Mouse (Mus musculus) stomach, postnatal 0 days (tissue): ENCODE results near the gene Cfap97d1. TPM values are rescaled to one million over a fixed set of nuclear protein-coding genes. Genes with fewer than 3 reads are reported as not detected.

Experiments
- ATAC-seq: fragments of 200-750 bp; cut with Nextera tagmentation; 2 replicates; pipeline ENCODE4 v1.8.0; 2017; ENCODE audit not compliant: low FRiP score, low TSS enrichment
- DNase-seq: peaks from one replicate; pipeline ENCODE4 v3.0.0-alpha.2; 2016; ENCODE audit warnings: low spot score
- H3K27ac ChIP-seq: fragments of 300-500 bp; sonication (generic); replicated peaks from 2 replicates; pipeline ENCODE4 v1.5.1; 2014; ENCODE audit warnings: mild to moderate bottlenecking, control low read depth
- H3K27me3 ChIP-seq: fragments of 300-500 bp; sonication (generic); 2 replicates; pipeline ENCODE4 v1.6.1; 2014; ENCODE audit warnings: low read length; ENCODE audit not compliant: control insufficient read depth, insufficient read depth
- H3K36me3 ChIP-seq: fragments of 300-500 bp; sonication (generic); 2 replicates; pipeline ENCODE4 v1.6.1; 2014; ENCODE audit warnings: low read length, mixed read lengths; ENCODE audit not compliant: control insufficient read depth, insufficient read depth
- H3K4me1 ChIP-seq: fragments of 300-500 bp; sonication (generic); replicated peaks from 2 replicates; pipeline ENCODE4 v1.6.1; 2014; ENCODE audit warnings: antibody characterized with exemption; ENCODE audit not compliant: control insufficient read depth, insufficient read depth
- H3K4me2 ChIP-seq: fragments of 300-500 bp; sonication (generic); replicated peaks from 2 replicates; pipeline ENCODE4 v1.6.1; 2014; ENCODE audit warnings: low read depth, mild to moderate bottlenecking, control low read depth, moderate library complexity
- H3K4me3 ChIP-seq: fragments of 300-500 bp; sonication (generic); 2 replicates; pipeline ENCODE4 v1.5.1; 2014; ENCODE audit warnings: low read depth, low read length, control low read depth
- H3K9ac ChIP-seq: fragments of 300-500 bp; sonication (generic); 2 replicates; pipeline ENCODE4 v1.6.1; 2014; ENCODE audit warnings: mild to moderate bottlenecking, low read length, control low read depth, mixed read lengths
- H3K9me3 ChIP-seq: fragments of 300-500 bp; sonication (generic); 2 replicates; pipeline ENCODE4 v1.6.1; 2016; ENCODE audit warnings: low read length; ENCODE audit not compliant: control insufficient read depth
- CTCF ChIP-seq: IDR thresholded peaks from 2 replicates; pipeline ENCODE4 v1.5.1; 2016; ENCODE audit warnings: antibody characterized with exemption, low read depth, mild to moderate bottlenecking, moderate library complexity
- EP300 ChIP-seq: optimal IDR thresholded peaks from 2 replicates; pipeline ENCODE3; 2016; ENCODE audit warnings: antibody characterized with exemption
- WGBS: fragments of 180-500 bp; shearing (Covaris S2); extraction: QIAGEN DNeasy Blood & Tissue Kit; methylation state at CpG from one replicate; pipeline ENCODE4 v1.1.7; 2014; 5-methylcytosine and 5-hydroxymethylcytosine counted together
- polyA plus RNA-seq: library from polyadenylated mRNA; unstranded; fragments of >200 nt; fragmentation: Nextera tagmentation; extraction: Ambion mirVana; gene quantifications from 2 replicates; pipeline ENCODE4 v1.2.1, GENCODE M21; 2015

Cfap97d1 gene
- polyA plus RNA-seq, 1 experiment from 2014 or later = not detected

DNA sequence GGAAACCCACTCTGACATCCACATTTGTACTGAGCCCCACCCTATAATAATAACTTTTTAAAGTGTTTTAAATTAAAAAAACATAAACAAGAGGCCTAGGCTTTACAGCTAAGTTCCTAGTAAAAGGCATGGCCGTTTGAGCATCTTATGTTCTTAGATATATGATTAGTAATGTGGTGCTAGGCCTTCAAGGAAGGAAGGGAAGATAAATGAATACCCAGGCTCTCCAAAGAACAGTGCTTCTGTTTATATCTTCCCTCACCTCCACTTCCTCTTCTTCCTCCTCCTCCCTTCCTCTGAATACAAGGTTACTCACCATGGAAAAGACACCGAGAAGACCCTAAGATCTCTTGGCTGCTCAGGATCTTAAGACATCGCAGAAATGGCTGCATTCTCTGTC lies 7.7 kb downstream of the Cfap97d1 start:
- WGBS = 74% methylated on average over 3 of the region's 3 CpGs
- no peak for TF ChIP-seq CTCF
- TF ChIP-seq EP300 = no peak
- Histone ChIP-seq H3K4me3 (no peak overlapping the region), H3K36me3 (no peaks in the 10 kb centered on the region), H3K27ac (no peak overlapping the region), H3K4me1 (no peaks in the 10 kb centered on the region), H3K9ac (no peak overlapping the region), H3K9me3 (no peaks in the 10 kb centered on the region), H3K4me2 (no peak overlapping the region), H3K27me3 (no peaks in the 10 kb centered on the region)
- no peak for ATAC-seq
- DNase-seq = no peak

DNA sequence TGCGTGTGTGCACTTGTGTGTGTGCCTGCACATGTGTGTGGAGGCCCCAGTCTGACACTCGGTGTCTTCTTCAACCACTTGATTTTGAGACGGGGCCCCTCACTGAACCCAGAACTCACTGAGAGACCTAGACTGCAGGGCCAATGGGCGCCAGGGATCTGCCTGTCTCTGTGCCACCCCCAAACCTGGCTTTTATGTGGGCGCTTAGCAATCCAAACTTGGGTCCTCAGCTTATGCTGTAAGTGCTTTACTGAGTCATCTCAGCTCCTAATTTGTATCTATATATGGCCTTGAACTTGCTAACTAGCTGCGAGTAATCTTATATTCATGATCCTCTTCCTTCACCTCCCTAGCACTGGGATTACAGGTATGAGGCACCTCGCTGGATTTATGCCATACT lies 8.3 kb downstream of the Cfap97d1 start:
- Histone ChIP-seq H3K4me3 (no peak overlapping the region), H3K4me1 (no peaks in the 10 kb centered on the region), H3K4me2 (no peak overlapping the region), H3K9me3 (no peaks in the 10 kb centered on the region), H3K36me3 (no peaks in the 10 kb centered on the region), H3K27ac (no peak overlapping the region), H3K27me3 (no peaks in the 10 kb centered on the region), H3K9ac (no peak overlapping the region)
- DNase-seq (no peak), ATAC-seq (no peak)
- 88% methylated on average over 7 of the region's 7 CpGs for WGBS
- no peak for TF ChIP-seq EP300
- TF ChIP-seq CTCF = no peak

DNA sequence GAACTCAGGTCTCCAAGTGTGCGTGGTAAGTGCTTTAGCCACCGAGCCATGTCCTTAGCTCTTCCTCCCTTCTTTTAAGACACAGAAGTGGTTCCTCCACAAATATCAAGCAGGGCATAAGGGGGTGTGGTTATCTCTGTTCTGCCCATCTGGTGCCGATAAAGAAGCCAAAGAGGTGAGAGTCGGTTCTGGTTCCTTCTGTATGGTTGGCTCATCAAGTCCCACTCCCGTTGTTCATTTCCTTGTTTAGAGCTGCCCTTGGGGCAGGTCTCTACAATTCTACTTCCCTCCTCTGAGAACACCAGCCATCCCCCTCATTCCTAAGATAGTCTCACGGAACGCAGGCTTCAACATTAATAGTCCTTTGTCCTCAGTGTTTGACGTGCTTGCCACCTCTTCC lies 10.0 kb downstream of the Cfap97d1 start:
- Histone ChIP-seq H3K27ac (peak overlapping the region; percentile 45), H3K9me3 (no peaks in the 10 kb centered on the region), H3K4me2 (no peak overlapping the region), H3K9ac (no peak overlapping the region), H3K27me3 (no peaks in the 10 kb centered on the region), H3K4me3 (no peak overlapping the region), H3K4me1 (no peaks in the 10 kb centered on the region), H3K36me3 (no peaks in the 10 kb centered on the region)
- 59% methylated on average over 8 of the region's 8 CpGs for WGBS
- no peak for TF ChIP-seq EP300
- TF ChIP-seq CTCF = no peak
- ATAC-seq (no peak), DNase-seq (no peak)

DNA sequence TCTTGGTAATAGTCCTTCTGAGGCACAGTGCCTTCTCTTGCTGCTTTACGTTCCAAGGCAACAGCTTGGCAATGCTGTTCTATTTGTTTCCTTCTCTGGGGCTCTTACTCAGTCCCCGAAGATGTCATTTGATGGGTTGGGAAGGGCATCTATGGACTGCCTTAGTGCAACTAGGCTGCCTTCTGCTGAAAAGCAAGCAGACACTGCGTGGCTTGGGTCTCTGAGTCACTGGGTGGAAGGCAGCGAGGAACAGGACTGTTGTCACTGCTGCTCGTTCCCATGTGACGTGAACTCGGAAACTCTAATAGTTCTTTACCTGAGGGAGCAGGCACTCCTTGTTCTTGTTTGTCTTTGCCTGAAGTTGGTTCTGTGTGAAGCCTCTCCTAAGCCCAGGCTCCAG lies 11.9 kb downstream of the Cfap97d1 start:
- WGBS = 65% methylated on average over 7 of the region's 7 CpGs
- Histone ChIP-seq H3K4me3 (no peak overlapping the region), H3K4me2 (no peak overlapping the region), H3K9ac (no peak overlapping the region), H3K27me3 (no peaks in the 10 kb centered on the region), H3K27ac (peak overlapping the region; percentile 41; the same call in 1 of the 2 replicates), H3K36me3 (no peaks in the 10 kb centered on the region), H3K9me3 (no peaks in the 10 kb centered on the region), H3K4me1 (no peaks in the 10 kb centered on the region)
- peak; percentile 56 for DNase-seq
- TF ChIP-seq EP300 (no peak), CTCF (no peak)
- ATAC-seq = peak; percentile 83

DNA sequence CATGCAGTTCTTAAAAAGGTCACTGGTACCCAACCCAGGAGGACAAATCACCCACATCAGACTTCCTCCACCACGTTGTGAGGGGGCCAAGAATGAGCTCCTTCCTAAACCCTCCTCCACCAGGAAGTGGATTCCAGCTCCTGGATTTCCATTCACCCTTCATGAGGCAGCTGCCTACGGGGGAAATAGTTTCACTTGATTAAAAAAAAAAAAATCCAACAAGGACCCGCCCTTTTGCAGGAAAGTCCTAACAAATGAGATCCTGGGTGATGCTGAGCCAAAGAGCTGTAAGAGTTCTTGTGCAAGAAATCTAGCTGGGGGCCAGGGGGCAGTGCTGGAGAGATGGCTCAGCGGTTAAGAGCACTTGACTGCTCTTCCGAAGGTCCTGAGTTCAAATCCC lies 14.2 kb downstream of the Cfap97d1 start:
- no peaks in the 10 kb centered on the region for H3K27me3 ChIP-seq
- DNase-seq (no peak), ATAC-seq (no peak)
- H3K4me3 ChIP-seq = no peak overlapping the region
- 37% methylated on average over 5 of the region's 5 CpGs for WGBS
- H3K4me2 ChIP-seq = no peak overlapping the region
- TF ChIP-seq EP300 (no peak), CTCF (no peak)
- no peaks in the 10 kb centered on the region for H3K36me3 ChIP-seq
- no peaks in the 10 kb centered on the region for H3K9me3 ChIP-seq
- H3K4me1 ChIP-seq = no peaks in the 10 kb centered on the region
- H3K9ac ChIP-seq = no peak overlapping the region
- H3K27ac ChIP-seq = no peak overlapping the region

DNA sequence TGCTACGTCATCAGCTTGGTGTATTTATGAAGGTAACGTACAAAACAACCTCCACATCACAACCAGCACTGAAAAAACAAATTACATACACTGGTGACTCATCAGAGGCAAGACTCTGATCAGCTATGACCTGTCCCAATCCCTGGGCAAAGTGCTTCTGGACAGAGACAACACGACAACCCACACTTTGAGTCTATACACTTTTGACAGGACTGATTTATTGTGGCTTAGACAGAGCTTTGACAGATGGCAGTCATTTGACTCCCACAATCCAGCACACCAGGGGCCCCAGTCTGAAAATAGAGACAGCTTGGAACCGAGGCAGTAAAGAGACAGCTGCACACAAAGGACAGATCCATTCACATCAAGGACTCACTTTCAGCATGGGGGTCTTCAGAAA lies 15.4 kb downstream of the Cfap97d1 start:
- H3K4me3 ChIP-seq = no peak overlapping the region
- WGBS = 58% methylated on average over 4 of the region's 4 CpGs
- H3K4me2 ChIP-seq = no peak overlapping the region
- H3K4me1 ChIP-seq = no peaks in the 10 kb centered on the region
- ATAC-seq = no peak
- H3K9ac ChIP-seq = no peak overlapping the region
- DNase-seq = no peak
- TF ChIP-seq CTCF (no peak), EP300 (no peak)
- H3K9me3 ChIP-seq = no peaks in the 10 kb centered on the region
- H3K36me3 ChIP-seq = no peaks in the 10 kb centered on the region
- H3K27me3 ChIP-seq = no peaks in the 10 kb centered on the region
- no peak overlapping the region for H3K27ac ChIP-seq
